Mouse (Mus musculus) midbrain, embryonic 10.5 days (tissue): ENCODE measurements around the gene Fam155a. TPM values are rescaled to one million over a fixed set of nuclear protein-coding genes. Genes with fewer than 3 reads are reported as not detected.

Experiments
- DNase-seq: peaks from one replicate; pipeline ENCODE4 v3.0.0-alpha.2; 2017; ENCODE audit warnings: low spot score
- H3K27ac ChIP-seq: fragments of 300-500 bp; sonication (generic); replicated peaks from 2 replicates; pipeline ENCODE4 v1.5.1; 2016; ENCODE audit warnings: mild to moderate bottlenecking
- H3K27me3 ChIP-seq: fragments of 300-500 bp; sonication (generic); 2 replicates; pipeline ENCODE4 v1.6.1; 2016; ENCODE audit warnings: low read depth, mild to moderate bottlenecking; ENCODE audit not compliant: poor library complexity, severe bottlenecking
- H3K36me3 ChIP-seq: fragments of 300-500 bp; sonication (generic); 2 replicates; pipeline ENCODE4 v1.6.1; 2016; ENCODE audit warnings: mild to moderate bottlenecking, moderate library complexity
- H3K4me1 ChIP-seq: fragments of 300-500 bp; sonication (generic); 2 replicates; pipeline ENCODE4 v1.6.1; 2016
- H3K4me3 ChIP-seq: fragments of 300-500 bp; sonication (generic); 2 replicates; pipeline ENCODE4 v1.5.1; 2016; ENCODE audit warnings: mild to moderate bottlenecking, moderate library complexity
- H3K9me3 ChIP-seq: fragments of 300-500 bp; sonication (generic); replicated peaks from 2 replicates; pipeline ENCODE4 v1.6.1; 2016; ENCODE audit warnings: mild to moderate bottlenecking
- WGBS: fragments of 180-500 bp; shearing (Covaris S2); methylation state at CpG from one replicate; pipeline ENCODE4 v1.1.7; 2016; 5-methylcytosine and 5-hydroxymethylcytosine counted together
- polyA plus RNA-seq: library from polyadenylated mRNA; unstranded; fragments of >200 nt; fragmentation: Nextera tagmentation; extraction: Ambion mirVana; gene quantifications from 2 replicates; pipeline ENCODE4 v1.2.1, GENCODE M21; 2016

Gene Fam155a
- polyA plus RNA-seq, 1 experiment from 2014 or later, result 1.8 TPM

GRCm38 (mm10) chr8:9638162-9638561 is 132.8 kb downstream of the Fam155a start:
- Histone ChIP-seq H3K4me3 (no peak overlapping the region), H3K27ac (no peak overlapping the region), H3K27me3 (no peaks in the 10 kb centered on the region), H3K4me1 (no peaks in the 10 kb centered on the region), H3K9me3 (no peaks in the 10 kb centered on the region), H3K36me3 (no peaks in the 10 kb centered on the region)
- no peak for DNase-seq
- WGBS, result 84% methylated on average over 2 of the region's 2 CpGs

- WGBS, result 80% methylated on average over 5 of the region's 5 CpGs
- Histone ChIP-seq H3K27me3 (no peaks in the 10 kb centered on the region), H3K27ac (no peak overlapping the region), H3K4me1 (no peaks in the 10 kb centered on the region), H3K9me3 (no peaks in the 10 kb centered on the region), H3K4me3 (no peak overlapping the region), H3K36me3 (no peaks in the 10 kb centered on the region)
- no peak for DNase-seq
These were observed 135.7 kb downstream of the Fam155a start for GRCm38 (mm10) chr8:9635240-9635639.

DNA sequence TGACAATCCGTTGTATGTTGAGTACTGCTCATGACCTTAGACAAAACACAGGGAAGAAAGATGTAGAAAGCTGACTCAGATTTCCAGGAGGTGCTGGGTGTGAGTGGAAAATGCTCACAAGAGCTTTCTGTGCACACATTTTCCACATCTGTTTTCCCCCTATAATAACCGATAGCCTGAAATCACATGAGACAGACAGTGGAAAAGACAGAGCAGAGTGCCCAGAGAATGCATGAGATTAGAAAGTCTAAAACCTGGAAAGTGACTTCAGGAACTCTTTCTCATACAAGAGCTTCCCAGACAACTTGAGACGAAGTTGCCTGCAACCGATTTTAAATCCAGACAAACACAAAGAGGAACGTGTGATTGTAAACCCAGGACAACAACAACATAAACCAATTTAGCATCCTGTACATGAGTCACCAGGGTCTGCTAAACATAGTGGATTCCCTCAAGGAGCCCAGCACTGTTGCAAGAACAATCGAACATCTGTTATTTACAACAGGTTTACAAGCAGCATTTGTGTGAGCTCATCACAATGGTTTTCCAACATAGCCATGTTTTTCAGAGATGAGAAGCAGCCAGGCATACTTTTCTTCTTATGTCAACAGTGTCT is 163.8 kb downstream of the Fam155a start:
- Histone ChIP-seq H3K36me3 (no peaks in the 10 kb centered on the region), H3K4me3 (no peak overlapping the region), H3K9me3 (no peaks in the 10 kb centered on the region), H3K27me3 (no peaks in the 10 kb centered on the region), H3K27ac (no peak overlapping the region), H3K4me1 (0 out of 2 replicates have a peak, but pooled peaks cover 5% of the 10 kb centered on the region)
- WGBS, result 88% methylated on average over 6 of the region's 6 CpGs
- no peak for DNase-seq

DNA sequence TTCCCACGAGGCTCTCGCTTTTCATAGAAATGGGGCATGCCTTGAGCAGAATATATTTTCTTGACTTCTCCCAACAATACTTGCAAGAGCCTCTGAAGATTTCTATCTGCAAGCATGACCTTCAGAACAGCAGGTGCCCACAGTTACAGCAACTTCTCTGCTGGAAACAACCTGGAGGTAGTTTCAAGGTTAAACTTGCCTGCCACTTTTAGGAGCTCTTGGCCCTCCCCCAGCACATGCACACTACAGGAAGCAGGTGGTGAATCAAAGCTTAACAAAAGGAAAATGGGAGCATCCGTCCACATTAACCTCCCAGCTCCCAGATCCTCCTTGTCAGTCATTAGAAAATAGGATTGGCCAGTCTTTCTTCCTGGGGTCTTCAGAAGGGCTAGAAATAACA is 175.0 kb downstream of the Fam155a start:
- no peaks in the 10 kb centered on the region for H3K4me1 ChIP-seq
- no peak overlapping the region for H3K4me3 ChIP-seq
- no peak overlapping the region for H3K27ac ChIP-seq
- no peaks in the 10 kb centered on the region for H3K36me3 ChIP-seq
- no peaks in the 10 kb centered on the region for H3K27me3 ChIP-seq
- 79% methylated on average over 3 of the region's 3 CpGs for WGBS
- H3K9me3 ChIP-seq, result no peaks in the 10 kb centered on the region
- no peak for DNase-seq

DNA sequence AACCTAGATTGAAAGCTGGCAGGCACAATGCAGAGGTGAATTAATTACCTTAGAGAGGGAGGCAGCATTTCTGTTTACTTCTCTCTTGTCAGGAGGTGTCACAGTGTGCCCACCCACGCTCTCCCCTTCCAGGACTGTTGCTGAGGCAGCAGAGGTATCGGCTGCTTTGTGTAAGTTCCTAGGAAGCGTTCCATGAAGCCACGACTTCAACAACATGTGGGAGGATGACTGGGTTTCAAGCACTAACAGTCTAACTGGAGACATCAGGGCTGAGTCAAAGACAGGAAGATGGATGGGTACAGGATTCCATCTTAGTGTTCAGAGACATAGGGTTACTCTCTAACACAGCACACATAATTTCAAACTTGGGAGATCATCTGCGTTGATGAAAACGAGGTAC is 189.1 kb downstream of the Fam155a start:
- H3K27ac ChIP-seq, result no peak overlapping the region
- H3K36me3 ChIP-seq, result no peaks in the 10 kb centered on the region
- WGBS, result 84% methylated on average over 6 of the region's 6 CpGs
- H3K4me3 ChIP-seq, result no peak overlapping the region
- no peak for DNase-seq
- H3K27me3 ChIP-seq, result no peaks in the 10 kb centered on the region
- H3K4me1 ChIP-seq, result no peaks in the 10 kb centered on the region
- no peaks in the 10 kb centered on the region for H3K9me3 ChIP-seq

DNA sequence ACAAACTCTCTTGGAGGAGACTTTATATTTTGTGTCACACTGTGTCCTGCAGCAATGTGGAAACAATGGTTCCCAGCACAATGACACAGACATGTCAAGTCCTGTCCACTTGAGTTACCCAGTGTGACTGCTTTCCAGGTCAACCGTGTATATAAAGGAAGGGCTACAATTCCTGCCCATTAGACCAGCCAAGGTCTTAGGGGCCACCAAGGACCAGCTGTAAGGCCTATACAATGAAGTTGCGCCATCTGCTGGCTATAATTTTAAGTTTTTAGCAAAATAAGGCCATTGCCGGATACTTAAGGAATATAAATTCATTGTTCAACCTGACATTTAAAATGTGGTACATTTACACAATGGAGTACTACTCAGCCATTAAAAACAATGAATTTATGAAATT is 190.8 kb downstream of the Fam155a start:
- no peak for DNase-seq
- WGBS, result 33% methylated on average over 3 of the region's 3 CpGs
- no peaks in the 10 kb centered on the region for H3K4me1 ChIP-seq

GRCm38 (mm10) chr8:9571977-9572376 is 199.0 kb downstream of the Fam155a start:
- 83% methylated on average over 2 of the region's 2 CpGs for WGBS
- Histone ChIP-seq H3K4me1 (no peaks in the 10 kb centered on the region), H3K4me3 (no peak overlapping the region), H3K36me3 (no peaks in the 10 kb centered on the region), H3K9me3 (no peaks in the 10 kb centered on the region), H3K27me3 (no peaks in the 10 kb centered on the region), H3K27ac (no peak overlapping the region)
- no peak for DNase-seq

More for the DNA sequence above, 190.8 kb downstream of the Fam155a start:
- no peaks in the 10 kb centered on the region for H3K27me3 ChIP-seq
- no peaks in the 10 kb centered on the region for H3K9me3 ChIP-seq
- no peak overlapping the region for H3K4me3 ChIP-seq
- no peaks in the 10 kb centered on the region for H3K36me3 ChIP-seq
- no peak overlapping the region for H3K27ac ChIP-seq

- Histone ChIP-seq H3K27me3 (no peaks in the 10 kb centered on the region), H3K9me3 (no peaks in the 10 kb centered on the region), H3K27ac (no peak overlapping the region), H3K4me1 (no peaks in the 10 kb centered on the region), H3K36me3 (no peaks in the 10 kb centered on the region), H3K4me3 (no peak overlapping the region)
- DNase-seq, result no peak
- 86% methylated on average over 4 of the region's 4 CpGs for WGBS
These were observed 201.3 kb downstream of the Fam155a start for GRCm38 (mm10) chr8:9569516-9570170.

DNA sequence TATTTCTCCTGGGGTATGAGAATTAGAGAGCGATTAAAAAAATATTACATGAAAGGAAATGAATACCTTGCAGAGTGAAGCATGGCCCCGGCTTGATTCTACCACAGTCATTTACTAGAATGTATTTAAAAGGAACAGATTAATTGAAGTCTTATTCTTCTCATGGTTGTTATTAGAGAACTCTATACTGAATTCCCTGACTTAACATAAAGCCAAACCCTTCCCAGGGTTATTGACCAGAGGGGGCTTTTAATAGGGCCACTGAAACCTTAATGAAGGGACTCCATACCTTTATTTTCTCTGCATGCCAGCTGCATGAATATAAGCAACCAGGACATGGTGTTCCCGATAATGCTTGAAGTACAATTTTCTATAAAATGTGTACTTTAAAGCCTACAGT is 221.8 kb downstream of the Fam155a start:
- H3K9me3 ChIP-seq, result no peaks in the 10 kb centered on the region
- 92% methylated on average over 3 of the region's 3 CpGs for WGBS
- no peaks in the 10 kb centered on the region for H3K27me3 ChIP-seq
- no peaks in the 10 kb centered on the region for H3K4me1 ChIP-seq
- H3K36me3 ChIP-seq, result no peaks in the 10 kb centered on the region
- H3K4me3 ChIP-seq, result no peak overlapping the region
- no peak overlapping the region for H3K27ac ChIP-seq
- no peak for DNase-seq

GRCm38 (mm10) chr8:9547558-9547954 is 223.4 kb downstream of the Fam155a start:
- no peak for DNase-seq
- H3K27me3 ChIP-seq, result no peaks in the 10 kb centered on the region
- no peak overlapping the region for H3K27ac ChIP-seq
- WGBS, result 86% methylated on average over 2 of the region's 2 CpGs
- H3K4me3 ChIP-seq, result no peak overlapping the region
- H3K9me3 ChIP-seq, result no peaks in the 10 kb centered on the region
- no peaks in the 10 kb centered on the region for H3K36me3 ChIP-seq
- H3K4me1 ChIP-seq, result no peaks in the 10 kb centered on the region

- no peak for DNase-seq
- Histone ChIP-seq H3K27me3 (no peaks in the 10 kb centered on the region), H3K27ac (no peak overlapping the region), H3K4me1 (no peaks in the 10 kb centered on the region), H3K36me3 (no peaks in the 10 kb centered on the region), H3K4me3 (no peak overlapping the region), H3K9me3 (no peaks in the 10 kb centered on the region)
- 83% methylated on average over 6 of the region's 6 CpGs for WGBS
These were observed 223.9 kb downstream of the Fam155a start for GRCm38 (mm10) chr8:9546919-9547557.

GRCm38 (mm10) chr8:9546429-9546828 is 224.5 kb downstream of the Fam155a start:
- DNase-seq, result no peak
- Histone ChIP-seq H3K9me3 (no peaks in the 10 kb centered on the region), H3K27me3 (no peaks in the 10 kb centered on the region), H3K36me3 (no peaks in the 10 kb centered on the region), H3K4me1 (no peaks in the 10 kb centered on the region), H3K4me3 (no peak overlapping the region), H3K27ac (no peak overlapping the region)
- 87% methylated on average over 6 of the region's 6 CpGs for WGBS

DNA sequence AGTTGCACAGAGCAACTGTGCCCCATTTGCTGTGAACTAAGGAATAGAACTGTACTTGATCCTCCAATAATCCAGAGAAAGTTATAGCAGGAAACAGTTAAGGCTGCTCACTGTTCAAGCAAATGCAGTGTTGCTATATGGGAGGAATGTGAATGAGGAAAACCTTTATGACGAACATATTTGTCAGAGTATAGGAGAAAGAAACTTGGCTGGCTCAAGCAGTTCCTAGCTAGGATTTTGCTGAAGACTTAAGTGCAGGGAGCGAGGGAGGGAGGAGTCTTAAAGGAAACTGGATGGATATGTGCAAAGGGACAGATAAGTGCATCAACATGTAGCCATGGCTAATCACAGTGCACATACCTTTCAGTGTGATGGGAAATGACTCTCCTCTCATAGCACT is 225.3 kb downstream of the Fam155a start:
- no peak for DNase-seq
- H3K9me3 ChIP-seq, result no peaks in the 10 kb centered on the region
- no peaks in the 10 kb centered on the region for H3K4me1 ChIP-seq
- H3K27me3 ChIP-seq, result no peaks in the 10 kb centered on the region
- H3K27ac ChIP-seq, result no peak overlapping the region
- no peaks in the 10 kb centered on the region for H3K36me3 ChIP-seq
- H3K4me3 ChIP-seq, result no peak overlapping the region
- 88% methylated on average over 2 of the region's 2 CpGs for WGBS
